Mouse (Mus musculus) layer of hippocampus, adult 9-10 months (tissue): Measurements from ENCODE around the gene Ppef1.

Source experiments
- DNase-seq: peaks from one replicate; pipeline ENCODE4 v3.0.0; 2022; ENCODE audit warnings: low spot score

The Ppef1 gene

GRCm38 (mm10) chrX:160598055-160598454, 137.5 kb downstream of the Ppef1 start:
- DNase-seq = no peak

GRCm38 (mm10) chrX:160592933-160593332, 142.6 kb downstream of the Ppef1 start:
- no peak for DNase-seq

- no peak for DNase-seq
Measured at GRCm38 (mm10) chrX:160590147-160590546, 145.4 kb downstream of the Ppef1 start.

- DNase-seq = no peak
Measured at GRCm38 (mm10) chrX:160588523-160588922, 147.0 kb downstream of the Ppef1 start.

- DNase-seq = no peak
Measured at GRCm38 (mm10) chrX:160585110-160585509, 150.5 kb downstream of the Ppef1 start.

- DNase-seq = no peak
Measured at GRCm38 (mm10) chrX:160584148-160584838, 151.3 kb downstream of the Ppef1 start.

GRCm38 (mm10) chrX:160583589-160583988, 152.0 kb downstream of the Ppef1 start:
- no peak for DNase-seq
